24 mouse cellular contexts compared by ENCODE assay signal in the genomic region with DNA sequence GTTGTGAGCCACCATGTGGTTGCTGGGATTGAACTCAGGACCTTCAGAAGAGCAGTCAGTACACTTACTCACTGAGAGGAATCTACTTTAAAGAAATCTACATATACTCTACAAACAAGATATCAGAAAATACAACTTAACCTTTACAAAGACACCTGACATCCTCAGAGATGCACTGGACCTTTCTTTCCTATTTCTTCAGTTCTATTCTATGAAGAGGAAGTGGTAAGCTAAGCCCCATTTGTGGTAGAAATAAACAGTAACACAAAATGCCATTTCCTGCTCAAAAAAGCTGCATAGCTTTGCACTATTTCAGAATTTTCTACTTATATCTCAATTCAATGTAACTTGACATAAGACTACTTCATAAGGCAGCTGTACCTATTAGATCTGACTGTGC. TPM values are rescaled to one million over a fixed set of nuclear protein-coding genes. Genes with fewer than 3 reads are reported as not detected.
A peak's percentile ranks its signal among the peaks of the same experiment; 100 is the strongest.
DNase-seq lines count a peak whose midpoint lies in the region; TF ChIP-seq lines count a peak whose summit lies in the region.
"Had no signal": no experiment of that assay in that cellular context is flagged by ENCODE, and none has a peak within 500 bp of the region (broad histone marks: within the 10 kb centered on the region; RNA-seq: fewer than 3 reads in every experiment).

No protein-coding gene starts in this region.

- H3K4me1 ChIP-seq in bone marrow macrophage, adult 2 months (ENCODE audit: control insufficient read depth, insufficient read depth, low read length) = peaks cover 35% of the 10 kb centered on the region
- no peaks in the 10 kb centered on the region; the same call in 1 of the 2 replicates for H3K4me1 ChIP-seq in hindbrain, embryonic 10.5 days (replicated peaks)
- H3K4me1 ChIP-seq: forebrain, embryonic 10.5 days; hindbrain, embryonic 15.5 days; midbrain, embryonic 12.5 days; neural tube, embryonic 12.5 days; stomach, embryonic 15.5 days had no signal

- peaks cover 3% of the 10 kb centered on the region; the same call in 1 of the 2 replicates for H3K9me3 ChIP-seq in hindbrain, embryonic 10.5 days
- H3K9me3 ChIP-seq: hindbrain, embryonic 15.5 days; neural tube, embryonic 12.5 days; stomach, embryonic 15.5 days had no signal

- no peak for TF ChIP-seq POLR2A in bone marrow macrophage, adult 2 months (IDR thresholded peaks at IDR 0.05; ENCODE audit: borderline replicate concordance, low read depth, low read length)

- TF ChIP-seq CTCF in bone marrow macrophage, adult 2 months (IDR thresholded peaks at IDR 0.05; ENCODE audit: low read depth, low read length) = no peak

- H3K4me3 ChIP-seq in bone marrow macrophage, adult 2 months (ENCODE audit: insufficient read depth, low read length) = no peak overlapping the region
- no peak overlapping the region for H3K4me3 ChIP-seq in macrophage (ENCODE audit: inconsistent target)
- no peak overlapping the region for H3K4me3 ChIP-seq in hindbrain, embryonic 10.5 days
- H3K4me3 ChIP-seq: forebrain, embryonic 10.5 days; heart, adult 2 months; hindbrain, embryonic 15.5 days; limb, embryonic 13.5 days; liver, embryonic 13.5 days; midbrain, embryonic 12.5 days; neural tube, embryonic 12.5 days; stomach, embryonic 15.5 days had no signal

- DNase-seq in thymus, postnatal 0 days (ENCODE audit: low spot score) = peak; percentile 59
- no peak for DNase-seq in thymus, postnatal 25 days
- DNase-seq in splenic B cell, adult 2 months (ENCODE audit: low read depth, low spot score) = peak; percentile 31
- no peak for DNase-seq in testis, postnatal 14 days (ENCODE audit: low spot score)
- DNase-seq in hindbrain, embryonic 10.5 days (ENCODE audit: low spot score) = no peak
- no peak for DNase-seq in liver
- DNase-seq: adrenal gland, adult 2 months; cerebellum, adult 2 months; cerebellum, postnatal 36 days; gastrocnemius, postnatal 25 days; heart, adult 2 months; kidney, adult 9 months; kidney, postnatal 14 days; layer of hippocampus, postnatal 36 days; liver, embryonic 13.5 days; thymus, adult 18-20 months had no signal

- peaks cover 90% of the 10 kb centered on the region for H3K79me2 ChIP-seq in macrophage (ENCODE audit: inconsistent target)

- H3K27me3 ChIP-seq in splenic B cell, adult 2 months (ENCODE audit: control insufficient read depth, insufficient read depth, low read length, poor library complexity, severe bottlenecking) = no peaks in the 10 kb centered on the region
- H3K27me3 ChIP-seq in hindbrain, embryonic 10.5 days (ENCODE audit: insufficient read depth, poor library complexity, severe bottlenecking) = no peaks in the 10 kb centered on the region
- H3K27me3 ChIP-seq: hindbrain, embryonic 15.5 days; limb, embryonic 13.5 days; liver, embryonic 13.5 days; midbrain, embryonic 12.5 days; neural tube, embryonic 12.5 days; stomach, embryonic 15.5 days had no signal

- peak overlapping the region; percentile 75; the same call in 1 of the 2 replicates for H3K27ac ChIP-seq in bone marrow macrophage, adult 2 months (ENCODE audit: insufficient read depth, low read depth, low read length)
- H3K27ac ChIP-seq in macrophage = peak overlapping the region; percentile 99
- no peak overlapping the region for H3K27ac ChIP-seq in hindbrain, embryonic 10.5 days
- H3K27ac ChIP-seq: forebrain, embryonic 10.5 days; limb, embryonic 13.5 days; liver, embryonic 13.5 days; midbrain, embryonic 12.5 days; neural tube, embryonic 12.5 days had no signal

- peaks cover 21% of the 10 kb centered on the region; the same call in 1 of the 2 replicates for H3K36me3 ChIP-seq in macrophage (ENCODE audit: inconsistent target)
- H3K36me3 ChIP-seq in splenic B cell, adult 2 months (ENCODE audit: control insufficient read depth, insufficient read depth, low read length, poor library complexity, severe bottlenecking) = peaks cover 4% of the 10 kb centered on the region; the same call in 1 of the 2 replicates
- peaks cover 13% of the 10 kb centered on the region; the same call in 1 of the 2 replicates for H3K36me3 ChIP-seq in hindbrain, embryonic 10.5 days
- H3K36me3 ChIP-seq: hindbrain, embryonic 15.5 days; midbrain, embryonic 12.5 days; stomach, embryonic 15.5 days had no signal

RNA-seq across cellular contexts. Expression of a gene that starts 39.0 kb away (rescaled TPM):
- polyA plus RNA-seq in thymus, postnatal 0 days (2015; fragmentation: Nextera tagmentation; extraction: Ambion mirVana) = 2.1 and 3.5 TPM in 2 replicates
- polyA plus RNA-seq in bone marrow macrophage, adult 2 months (2012; ENCODE audit: insufficient read depth, insufficient read length, missing spikeins) = 93.9 and 111 TPM in 2 replicates
- 100 to 1,000 TPM in 2 of 26 experiments, 10 to 100 TPM in 17, 1 to 10 TPM in 7; 1.8 to 107 (median 24.8) TPM for total RNA-seq in macrophage (2018; cell fraction: chromatin; rRNA removed)
- 100 to 1,000 TPM in 9 of 26 experiments, 10 to 100 TPM in 17; 27.9 to 148 (median 70.1) TPM for total RNA-seq in macrophage (2018; cell fraction: cytosol; rRNA removed)
- 100 to 1,000 TPM in 6 of 26 experiments, 10 to 100 TPM in 20; 20.2 to 162 (median 62.6) TPM for total RNA-seq in macrophage (2018; cell fraction: nucleus; rRNA removed)
- 28.2 to 132 TPM (median 63.8 TPM) in 3 replicates for polyA plus RNA-seq in macrophage (2018)
- 1.3 and 1.4 TPM in 2 replicates for polyA plus RNA-seq in hindbrain, embryonic 10.5 days (2016; fragmentation: Nextera tagmentation; extraction: Ambion mirVana)

RNA-seq across cellular contexts. Expression of a gene that starts 46.0 kb away (rescaled TPM):
- polyA plus RNA-seq in thymus, postnatal 0 days (2015; fragmentation: Nextera tagmentation; extraction: Ambion mirVana) = 14.4 and 25.8 TPM in 2 replicates
- 160 and 169 TPM in 2 replicates for polyA plus RNA-seq in bone marrow macrophage, adult 2 months (2012; ENCODE audit: insufficient read depth, insufficient read length, missing spikeins)
- 100 to 1,000 TPM in 24 of 26 experiments, 10 to 100 TPM in 2; 75.0 to 334 (median 129) TPM for total RNA-seq in macrophage (2018; cell fraction: chromatin; rRNA removed)
- total RNA-seq in macrophage (2018; cell fraction: cytosol; rRNA removed) = 100 to 1,000 TPM; 225 to 568 (median 292) TPM
- 100 to 1,000 TPM; 152 to 371 (median 210) TPM for total RNA-seq in macrophage (2018; cell fraction: nucleus; rRNA removed)
- 189 to 289 TPM (median 212 TPM) in 3 replicates for polyA plus RNA-seq in macrophage (2018)
- 24.3 and 27.3 TPM in 2 replicates for polyA plus RNA-seq in hindbrain, embryonic 10.5 days (2016; fragmentation: Nextera tagmentation; extraction: Ambion mirVana)

Comparison
In these comparisons a context has a peak if more than half of its experiments do, and no peak if none do; other contexts are left out.
1. DNase-seq: peak in thymus, postnatal 0 days (single experiment) and splenic B cell, adult 2 months (single experiment); none in thymus, postnatal 25 days (single experiment), testis, postnatal 14 days (single experiment), hindbrain, embryonic 10.5 days (single experiment) and liver (single experiment).